Mouse (Mus musculus) MEL-GATA-1-ER (cell line): ENCODE measurements around the gene Prdm2.

ENCODE experiments used
- DNase-seq: peaks from one replicate; pipeline ENCODE4 v3.0.0-alpha.2; 2012; ENCODE audit warnings: low read depth; ENCODE audit errors: extremely low read depth

Gene Prdm2

DNA sequence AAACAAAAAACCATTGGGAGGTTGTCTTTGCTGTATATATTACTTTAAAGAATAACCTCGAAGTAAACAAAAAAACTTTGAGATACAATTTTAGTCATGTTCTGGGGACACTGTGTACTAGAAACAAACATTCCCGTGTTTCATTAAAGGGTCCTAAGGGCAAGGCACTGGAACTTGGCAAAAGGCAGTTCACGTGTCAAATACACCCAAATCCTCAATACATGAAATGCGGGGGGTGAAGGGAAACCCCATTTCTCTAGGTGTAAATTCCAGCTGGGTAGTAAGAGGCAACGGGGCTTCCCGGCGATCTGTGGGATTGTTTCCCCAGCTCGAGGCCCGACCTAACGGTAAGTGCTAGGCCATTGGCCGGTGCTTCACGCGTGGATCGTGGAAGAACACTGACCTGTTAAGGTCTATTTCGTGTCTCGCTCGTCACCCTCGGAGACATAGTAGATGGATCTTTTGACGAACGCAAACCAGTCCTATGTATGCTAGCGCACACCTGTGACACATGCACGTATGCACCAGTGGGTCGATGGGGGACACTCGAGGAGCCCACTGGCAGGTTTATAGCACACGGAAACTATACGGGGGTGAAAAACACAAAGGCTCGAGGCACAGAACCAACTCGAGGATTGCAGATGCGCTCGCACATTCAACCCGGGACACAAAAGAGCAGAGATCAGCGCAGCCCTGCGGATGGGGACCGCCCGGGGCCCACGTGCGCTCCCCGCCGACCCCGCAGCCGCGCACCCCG, 1.0 kb downstream of the Prdm2 start:
- DNase-seq: peak; percentile 18

DNA sequence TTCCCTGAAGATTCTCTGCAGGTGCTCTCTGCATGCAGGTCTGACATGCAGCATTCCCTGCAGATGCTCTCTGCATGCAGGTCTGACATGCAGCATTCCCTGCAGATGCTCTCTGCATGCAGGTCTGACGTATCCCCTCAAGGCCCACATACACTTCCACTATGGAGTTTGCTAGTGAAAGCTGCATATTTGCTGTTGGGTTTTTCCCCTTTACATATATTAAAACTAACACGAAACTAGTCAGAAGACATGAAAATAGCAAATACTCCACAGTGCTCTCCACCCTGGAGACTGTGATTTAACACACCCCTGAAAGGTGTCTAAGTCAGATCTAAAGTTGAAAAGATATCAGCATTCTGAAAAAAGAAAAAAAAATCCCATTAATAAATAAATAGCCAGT, 2.8 kb downstream of the Prdm2 start:
- no peak for DNase-seq

- DNase-seq: no peak
These were observed 10.1 kb downstream of the Prdm2 start for GRCm38 (mm10) chr4:143202653-143203052.

DNA sequence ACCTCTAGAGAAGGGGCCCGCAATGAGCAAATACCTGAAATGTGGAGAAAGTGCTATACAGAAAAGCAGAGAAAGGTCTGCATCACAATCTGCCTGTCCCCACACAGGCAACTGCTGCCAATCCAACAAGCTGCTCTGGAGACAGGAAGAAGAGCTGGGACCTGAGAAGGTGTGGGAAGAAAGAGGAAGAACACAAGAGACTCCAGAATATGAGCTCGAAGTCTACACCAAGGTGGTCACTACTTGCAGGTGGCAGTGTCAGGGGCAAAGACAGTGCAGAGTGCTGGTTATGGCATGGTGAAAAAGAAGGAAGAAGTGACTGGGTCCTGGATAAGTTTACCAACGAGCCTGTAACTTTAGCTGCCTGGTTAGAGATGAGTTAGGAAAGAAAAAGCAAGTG, 14.4 kb downstream of the Prdm2 start:
- no peak for DNase-seq

- DNase-seq: no peak
These were observed 14.9 kb downstream of the Prdm2 start for GRCm38 (mm10) chr4:143197845-143198356.

DNA sequence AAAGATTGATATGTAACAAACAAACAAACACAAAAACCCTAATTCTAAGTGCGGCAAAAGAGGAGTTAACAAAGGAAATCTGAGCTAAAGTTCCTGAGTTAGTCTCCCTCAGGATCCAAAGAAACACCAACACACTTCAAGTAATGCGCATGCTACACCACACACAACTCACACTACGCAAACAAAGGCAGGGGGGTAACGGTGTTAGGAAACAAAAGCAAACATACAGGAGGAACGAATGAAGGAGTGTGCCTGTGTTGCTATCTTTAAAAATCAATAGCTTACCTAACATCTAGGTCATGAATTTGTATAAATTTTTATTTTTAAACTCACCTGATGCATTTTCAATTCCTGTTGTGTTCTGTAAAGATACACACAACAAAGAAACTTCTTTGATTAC, 18.5 kb downstream of the Prdm2 start:
- DNase-seq: no peak

DNA sequence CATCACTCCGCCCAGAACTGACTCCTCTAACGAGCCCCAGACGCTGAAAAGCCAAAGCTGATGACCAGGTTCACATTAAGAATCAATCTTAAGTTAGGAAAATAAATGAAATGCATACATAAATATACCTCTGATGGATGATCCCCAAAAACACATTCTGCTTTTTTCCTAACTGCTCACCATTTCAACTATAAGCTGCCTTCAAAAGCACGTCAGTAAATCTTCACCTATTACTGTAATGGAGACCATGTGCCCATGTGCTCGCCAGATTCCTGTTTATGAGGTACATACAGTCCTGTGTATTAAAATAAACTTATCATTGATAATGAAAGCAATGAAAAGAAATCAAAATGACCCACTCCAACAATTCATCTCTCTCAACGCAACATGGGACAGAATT, 19.6 kb downstream of the Prdm2 start:
- no peak for DNase-seq

DNA sequence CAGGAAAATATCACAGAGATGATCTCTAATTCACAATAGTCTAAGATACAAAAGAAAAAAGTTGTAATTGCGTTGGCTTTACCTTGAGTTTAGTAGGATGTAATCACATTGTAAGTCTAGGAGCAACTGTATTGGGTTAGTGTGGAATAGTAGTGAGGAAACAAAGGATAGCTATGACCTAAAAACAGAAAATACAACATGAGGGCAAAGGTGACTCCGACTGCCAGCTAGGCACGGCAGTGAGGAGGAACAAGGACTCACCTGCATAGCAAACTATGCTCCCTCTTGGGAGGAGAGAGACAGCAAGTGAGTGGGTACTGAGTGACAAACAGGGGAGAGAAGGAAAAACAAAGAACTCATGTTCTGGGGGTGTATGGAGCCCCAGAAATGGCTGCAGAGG, 21.0 kb downstream of the Prdm2 start:
- DNase-seq: no peak

- DNase-seq: no peak
These were observed 22.1 kb downstream of the Prdm2 start for GRCm38 (mm10) chr4:143190657-143191056.

DNA sequence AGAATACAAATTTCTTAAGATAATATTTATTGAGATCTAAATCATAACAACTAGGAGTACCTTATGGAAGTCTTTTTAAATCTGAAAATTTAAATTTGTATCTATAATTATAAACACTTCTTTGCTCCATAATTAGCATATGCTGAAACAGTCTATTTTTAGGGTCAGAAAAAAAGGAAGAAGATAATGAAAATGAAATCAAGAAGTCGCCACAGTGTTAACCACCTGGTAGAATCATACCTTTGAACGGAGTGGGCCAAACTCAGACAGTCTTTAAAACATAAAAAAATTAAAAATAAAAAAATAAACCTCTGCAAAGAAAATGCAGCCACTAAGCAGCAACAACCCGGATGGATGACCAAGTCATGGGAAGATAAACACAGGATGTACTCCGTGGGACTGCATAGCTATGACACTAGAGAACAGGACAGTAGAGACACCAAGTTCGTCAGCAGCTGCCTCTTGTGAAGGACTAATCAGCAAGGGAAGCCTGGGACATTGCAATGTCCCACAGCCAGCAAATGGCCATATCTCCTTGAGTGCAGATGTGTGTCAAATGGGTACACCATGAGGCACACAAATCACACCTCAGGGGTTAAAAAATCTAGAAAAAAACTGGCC, 24.1 kb downstream of the Prdm2 start:
- no peak for DNase-seq

GRCm38 (mm10) chr4:143186066-143186465, 26.7 kb downstream of the Prdm2 start:
- no peak for DNase-seq

GRCm38 (mm10) chr4:143185496-143185895, 27.3 kb downstream of the Prdm2 start:
- DNase-seq: no peak

DNA sequence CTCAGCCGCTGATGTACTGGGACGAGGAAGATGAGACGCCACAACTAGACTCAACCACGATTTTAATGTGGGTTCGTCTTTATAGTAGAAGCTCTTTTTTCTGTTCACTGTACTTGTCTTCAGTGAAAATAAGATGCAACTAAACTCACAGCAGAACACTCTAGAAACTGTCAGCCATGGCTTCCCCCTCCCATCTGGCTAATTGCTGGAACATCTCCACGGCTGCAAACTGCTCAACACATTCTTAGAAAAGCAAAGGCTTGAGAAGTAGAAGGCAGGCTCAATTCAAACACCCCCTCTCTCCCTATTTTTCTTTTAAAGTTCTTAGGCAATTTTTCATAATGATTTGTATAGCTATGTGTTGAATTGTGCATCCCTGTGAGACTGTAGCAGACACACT, 29.7 kb downstream of the Prdm2 start:
- DNase-seq: no peak

DNA sequence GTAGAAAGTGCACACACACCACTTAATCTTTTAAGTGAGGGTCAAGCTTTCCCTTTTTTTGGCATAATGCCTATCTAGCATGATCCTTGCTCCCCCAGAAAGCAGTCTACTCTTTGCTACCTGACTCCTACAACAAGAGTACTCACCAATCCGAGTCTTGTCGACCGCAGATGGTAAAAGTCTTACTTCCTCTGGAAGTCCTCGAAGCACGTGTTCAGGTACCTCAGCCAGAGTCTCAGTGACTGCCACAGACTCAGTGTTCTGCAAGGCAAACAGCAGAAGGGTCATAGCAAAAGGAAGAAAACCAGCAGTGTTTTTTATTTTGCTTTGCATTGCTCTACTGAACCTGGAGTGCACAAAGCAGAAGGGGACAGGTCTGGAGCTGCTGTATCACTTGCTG, 32.1 kb downstream of the Prdm2 start:
- no peak for DNase-seq

DNA sequence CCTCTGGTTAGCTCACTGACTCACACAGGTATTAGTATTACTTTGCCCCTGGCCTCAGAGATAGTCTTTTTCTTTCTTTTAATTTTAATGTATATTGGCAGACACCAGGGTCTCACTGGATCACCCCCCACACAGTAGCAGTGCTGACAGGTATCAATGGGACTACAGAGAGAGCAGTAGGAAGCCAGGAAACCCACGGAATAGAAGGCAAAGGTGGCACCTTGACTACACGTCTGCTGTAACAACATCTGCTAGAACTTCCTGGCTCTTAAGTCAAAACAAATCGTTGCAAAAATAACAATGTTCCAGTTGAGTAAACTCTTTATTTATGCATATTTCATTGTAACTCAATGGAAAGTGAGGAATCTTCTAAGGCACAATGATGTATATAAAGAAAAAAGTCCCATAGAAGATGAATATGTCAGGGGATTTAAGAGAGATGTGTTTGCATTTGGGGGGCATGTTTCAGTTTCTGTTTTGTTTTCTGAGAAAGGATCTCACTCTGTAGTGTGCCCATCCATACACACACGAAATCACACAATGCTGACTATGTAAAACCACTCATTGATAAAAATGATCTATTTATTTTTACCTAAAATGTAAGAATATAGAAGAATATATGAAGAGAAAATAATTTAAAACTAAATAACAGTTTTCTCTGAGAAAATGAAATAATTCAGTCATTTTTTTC, 41.0 kb downstream of the Prdm2 start:
- DNase-seq: no peak

GRCm38 (mm10) chr4:143170290-143170689, 42.5 kb downstream of the Prdm2 start:
- DNase-seq: no peak

DNA sequence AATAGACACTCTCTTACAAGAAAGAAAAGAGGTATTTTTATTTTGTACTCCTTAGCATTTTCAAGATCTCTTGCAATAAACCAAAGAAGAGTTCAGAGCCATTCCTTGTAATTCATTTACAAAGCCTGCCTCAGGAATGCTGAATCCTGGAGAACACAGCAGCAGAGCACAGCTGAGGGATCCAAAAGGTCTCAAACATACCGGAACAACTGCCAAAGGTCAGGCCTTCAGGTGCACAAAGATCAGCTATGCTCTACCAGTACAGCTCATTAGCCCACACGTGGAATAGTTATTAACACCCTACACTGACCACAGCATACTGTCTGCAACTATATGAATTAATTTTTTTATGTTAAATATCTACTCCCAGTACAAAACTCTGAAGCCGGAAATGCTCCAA, 44.7 kb downstream of the Prdm2 start:
- no peak for DNase-seq

GRCm38 (mm10) chr4:143161619-143162479, 50.9 kb downstream of the Prdm2 start:
- peak; percentile 94 for DNase-seq

DNA sequence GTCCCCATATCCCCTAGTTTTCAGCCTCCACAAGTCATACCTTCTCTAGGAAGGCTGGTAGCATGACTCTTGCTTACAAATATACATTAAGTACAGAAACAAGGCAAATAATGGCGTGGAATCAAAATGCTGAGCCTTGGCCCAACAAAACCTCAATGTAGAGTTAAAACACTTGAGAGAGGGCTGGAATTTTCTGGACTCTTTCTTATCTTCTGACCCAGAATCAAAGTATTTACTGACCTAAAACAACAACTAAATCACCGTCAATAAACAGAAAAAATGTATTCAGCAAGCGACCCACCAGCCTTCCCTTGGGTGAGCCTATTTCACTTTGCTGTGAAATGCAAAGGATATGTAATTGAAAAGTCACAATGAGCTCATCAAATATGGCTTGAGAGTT, 52.0 kb downstream of the Prdm2 start:
- DNase-seq: no peak

DNA sequence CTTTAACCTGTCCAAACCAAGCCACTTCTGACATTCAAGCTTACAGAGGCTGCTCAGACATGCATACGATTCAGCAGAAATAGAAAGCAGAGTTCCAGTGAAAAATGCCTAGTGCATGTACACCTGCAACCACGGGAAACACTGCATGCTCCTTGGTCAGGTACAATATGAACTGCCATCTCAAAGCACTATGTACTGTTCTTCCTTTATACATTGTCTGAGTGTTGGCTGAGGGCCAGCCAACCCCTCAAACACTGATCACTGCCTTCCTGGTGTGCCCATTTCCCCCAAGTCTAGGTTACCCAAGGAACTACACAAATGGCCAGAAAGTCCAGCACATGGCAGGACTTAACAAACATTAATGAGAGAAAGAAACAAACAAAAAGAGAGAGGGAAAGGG, 53.5 kb downstream of the Prdm2 start:
- no peak for DNase-seq

DNA sequence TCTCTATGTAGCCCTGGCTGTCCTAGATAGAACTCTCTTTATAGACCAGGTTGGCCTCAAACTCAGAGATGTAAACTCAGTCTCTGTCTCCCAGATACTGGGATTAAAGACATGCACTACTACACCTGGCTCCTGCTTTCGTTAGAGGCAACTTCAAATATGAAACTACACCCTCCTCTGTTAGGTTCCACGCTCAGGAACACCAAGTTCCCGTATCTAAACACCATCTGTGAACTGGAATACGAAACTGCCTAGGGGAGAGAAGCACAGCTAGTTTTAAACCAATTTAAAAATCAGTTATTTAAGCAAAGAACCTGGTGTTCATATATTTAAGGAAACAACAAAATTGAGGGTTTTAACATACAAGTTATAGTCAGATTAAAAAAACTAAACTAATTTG, 56.9 kb downstream of the Prdm2 start:
- no peak for DNase-seq

DNA sequence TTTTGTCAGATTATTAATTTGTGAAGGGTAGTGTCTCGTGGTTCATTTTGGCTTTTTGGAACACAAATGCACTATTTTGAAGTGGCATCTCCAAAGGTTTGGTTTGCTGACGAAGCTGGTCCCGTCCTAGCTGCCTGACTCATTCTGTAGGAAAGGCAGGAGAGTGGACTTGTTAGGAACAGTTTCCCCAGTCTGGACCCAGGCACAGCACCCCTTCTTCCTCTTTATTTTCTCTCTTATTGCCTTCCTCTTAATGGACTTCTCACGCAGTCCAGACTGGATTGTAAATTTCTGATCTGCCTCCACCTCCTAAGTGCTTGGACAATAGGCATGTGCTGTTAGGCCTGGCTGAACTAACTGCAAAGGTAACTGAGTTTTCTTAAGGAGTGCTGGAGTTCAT, 57.8 kb downstream of the Prdm2 start:
- DNase-seq: no peak
